Mouse (Mus musculus): ENCODE results near the gene Pknox2. TPM values are rescaled to one million over a fixed set of nuclear protein-coding genes. Genes with fewer than 3 reads are reported as not detected.

The Pknox2 gene
- total RNA-seq, 2 experiments from 2014 or later: 5.2 to 5.8 TPM

DNA sequence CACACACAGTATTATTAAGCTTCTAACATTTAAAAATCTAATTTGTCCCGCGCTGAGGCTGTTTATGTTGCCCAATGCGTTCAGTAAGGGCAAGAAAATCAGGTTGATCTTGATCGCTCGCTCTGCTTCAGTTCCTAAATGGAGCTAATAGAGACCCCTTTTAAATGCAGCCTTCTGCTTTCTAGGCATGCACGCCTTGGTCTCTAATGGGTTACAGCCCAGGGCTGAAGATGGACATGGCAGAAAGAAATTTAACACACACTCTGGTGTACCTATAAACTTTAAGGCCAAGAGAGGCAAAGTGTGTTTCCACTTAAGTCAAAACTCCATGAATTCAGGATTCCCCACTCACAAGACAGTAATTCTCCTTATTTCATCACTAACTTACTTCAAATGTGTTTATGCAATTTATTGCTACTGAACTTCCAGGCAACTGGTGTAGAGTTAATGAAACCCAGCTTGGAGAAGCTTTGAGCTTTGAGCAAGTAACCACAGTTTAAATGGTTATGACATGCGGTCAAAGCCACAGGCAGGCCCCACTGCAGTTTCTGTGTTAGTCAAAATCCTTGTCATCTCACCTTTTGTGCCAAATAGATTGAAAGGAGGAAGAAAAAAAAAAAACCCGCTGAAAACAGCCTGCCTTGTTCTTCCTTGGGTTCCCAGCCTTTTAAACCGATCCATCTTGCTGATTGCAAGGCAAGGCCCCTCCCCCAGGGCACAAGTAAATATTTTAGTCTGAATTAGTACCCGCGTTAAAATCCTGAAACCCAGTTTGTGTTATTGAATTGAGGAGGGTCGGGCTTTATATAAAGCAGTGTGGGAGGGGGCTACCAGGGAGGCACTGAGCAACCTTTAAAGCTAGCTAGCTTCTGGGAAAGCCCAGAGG, 3.9 kb downstream of the Pknox2 start:
- no peak for DNase-seq
- intact Hi-C loops (cut with DNase I): no loop called here

DNA sequence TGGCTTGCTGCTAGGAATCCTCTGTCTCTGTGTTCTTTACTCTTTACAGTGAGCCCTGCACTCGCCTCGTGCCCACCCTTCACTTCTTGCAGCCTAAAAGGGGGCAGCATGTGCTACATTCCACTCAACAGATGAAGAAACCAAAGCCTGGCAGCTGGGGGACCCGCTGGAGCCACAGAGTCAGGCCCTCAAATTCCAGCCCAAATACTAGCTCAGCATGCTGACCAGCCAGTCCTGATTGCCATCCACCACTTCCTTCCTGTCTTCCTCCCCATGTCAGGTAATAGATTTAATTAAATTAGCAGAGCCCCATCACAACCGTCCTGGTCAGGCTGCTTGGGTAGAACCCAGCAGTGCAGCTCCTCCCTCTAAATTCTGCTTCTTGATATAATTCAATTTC, 5.1 kb downstream of the Pknox2 start:
- intact Hi-C loops (cut with DNase I): no loop called here
- no peak for DNase-seq

DNA sequence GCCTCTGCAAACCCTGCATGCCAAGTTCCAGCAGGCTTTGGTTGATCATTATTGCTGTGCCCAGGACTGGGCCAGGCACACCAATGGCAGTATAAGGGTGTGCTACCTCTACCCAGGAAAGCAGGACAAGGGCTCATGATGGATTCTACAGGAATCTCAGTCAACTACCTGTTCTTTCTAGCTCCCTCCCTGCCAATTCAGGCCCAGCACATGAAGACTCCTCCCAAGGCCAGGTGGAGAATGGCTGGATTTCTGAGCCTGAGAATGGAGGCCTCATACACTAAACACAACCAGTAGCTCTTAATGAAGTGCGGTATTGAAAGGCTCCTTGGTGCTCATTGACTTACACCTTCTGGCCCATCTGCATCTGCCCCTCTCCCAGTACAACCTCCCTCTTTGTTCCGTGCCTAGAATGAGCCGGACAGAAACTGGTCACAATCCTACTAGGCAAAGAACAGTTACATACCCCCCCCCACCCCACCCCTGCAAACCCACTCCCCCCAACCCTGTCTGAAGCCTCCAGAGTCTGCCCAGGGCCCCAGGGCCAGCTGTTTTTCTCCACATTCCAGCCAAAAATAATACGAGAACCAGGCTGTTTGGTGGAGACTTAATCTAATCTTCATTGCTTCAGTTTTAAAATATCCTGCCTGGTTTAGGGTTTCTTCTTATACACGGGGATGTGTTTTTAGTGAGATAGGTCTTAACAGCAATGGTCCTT, 6.6 kb downstream of the Pknox2 start:
- no peak for DNase-seq
- intact Hi-C loops (cut with DNase I): no loop called here

DNA sequence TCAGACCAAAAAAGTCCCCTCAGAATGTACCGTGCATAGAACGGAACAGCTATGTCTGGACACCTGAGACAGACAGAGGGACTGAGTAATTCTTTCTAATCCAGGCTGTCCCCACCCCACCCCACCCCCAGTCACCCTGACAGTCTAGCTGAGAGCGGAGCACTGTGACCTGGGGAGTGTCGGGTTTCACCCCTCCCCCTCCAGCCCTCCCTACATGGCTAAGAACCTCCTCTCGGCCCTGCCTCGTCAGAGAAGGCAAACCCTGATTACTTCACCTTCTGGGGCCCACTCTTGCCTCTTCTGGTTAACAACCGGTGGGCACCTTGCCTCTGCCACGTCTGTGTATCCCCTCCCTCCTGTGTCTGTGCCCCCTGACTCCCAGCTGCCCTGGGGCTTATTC, 7.7 kb downstream of the Pknox2 start:
- intact Hi-C loops (cut with DNase I): no loop called here

DNA sequence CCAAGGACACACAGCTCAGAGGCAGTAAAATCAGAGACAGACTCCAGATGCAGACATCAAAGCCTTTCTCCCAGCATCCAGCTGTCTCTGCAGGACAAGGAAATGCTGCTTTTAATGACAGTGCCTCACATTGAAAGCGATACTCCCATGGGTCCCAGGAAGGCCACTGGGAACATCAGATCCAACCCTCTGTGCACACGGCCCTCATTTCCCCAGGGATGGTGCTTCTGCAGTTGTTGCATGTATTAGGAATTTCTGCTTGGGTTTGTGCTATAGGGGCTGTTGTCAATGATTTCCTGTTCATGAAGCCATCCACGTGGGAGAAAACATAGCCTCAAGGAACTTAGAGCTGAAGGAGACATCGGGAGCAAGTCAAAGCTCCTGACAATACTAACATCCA, 8.3 kb downstream of the Pknox2 start:
- intact Hi-C loops (cut with DNase I): no loop called here
- DNase-seq: no peak

More for the DNA sequence above, 7.7 kb downstream of the Pknox2 start:
- DNase-seq: peak; percentile 45 to 56

DNA sequence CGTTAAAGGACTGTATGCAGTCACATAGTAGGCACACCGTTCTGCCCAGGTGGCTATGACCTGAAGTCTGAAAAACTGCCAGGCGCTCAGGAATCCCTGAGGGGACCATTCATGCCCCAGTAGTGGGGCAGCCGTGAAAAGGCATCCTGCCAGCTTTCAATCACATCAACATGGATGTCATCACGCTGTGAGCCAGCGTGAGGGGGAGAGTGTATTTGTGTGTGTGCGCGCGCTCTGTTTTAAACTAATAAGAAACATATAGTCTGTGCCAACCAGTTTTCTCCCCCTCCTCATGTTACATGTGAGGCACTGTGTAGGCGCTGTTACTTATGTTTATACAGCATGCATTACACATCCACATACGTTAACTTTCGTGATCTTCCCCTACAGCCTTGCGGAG, 10.9 kb downstream of the Pknox2 start:
- no peak for DNase-seq
- intact Hi-C loops (cut with DNase I): no loop called here

DNA sequence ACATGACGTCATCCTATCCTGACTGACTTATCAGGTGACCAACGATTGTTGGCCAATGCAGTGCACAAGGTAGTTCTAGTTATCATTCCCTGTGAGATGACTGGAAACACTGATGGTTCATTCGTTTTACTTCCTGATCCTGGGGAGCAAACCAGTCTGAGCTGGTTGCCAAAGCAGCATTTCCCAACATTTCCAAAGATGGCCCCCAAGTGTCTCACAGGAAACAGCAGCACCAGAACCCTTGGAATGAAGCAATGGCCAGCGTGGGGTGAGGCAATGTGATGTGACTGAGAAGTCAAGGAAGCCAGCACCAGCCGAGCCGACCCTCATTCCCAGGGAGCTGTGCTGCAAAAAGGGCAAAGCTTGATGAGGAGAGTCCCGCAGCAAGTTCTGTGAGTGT, 13.7 kb downstream of the Pknox2 start:
- intact Hi-C loops (cut with DNase I): no loop called here
- no peak for DNase-seq

DNA sequence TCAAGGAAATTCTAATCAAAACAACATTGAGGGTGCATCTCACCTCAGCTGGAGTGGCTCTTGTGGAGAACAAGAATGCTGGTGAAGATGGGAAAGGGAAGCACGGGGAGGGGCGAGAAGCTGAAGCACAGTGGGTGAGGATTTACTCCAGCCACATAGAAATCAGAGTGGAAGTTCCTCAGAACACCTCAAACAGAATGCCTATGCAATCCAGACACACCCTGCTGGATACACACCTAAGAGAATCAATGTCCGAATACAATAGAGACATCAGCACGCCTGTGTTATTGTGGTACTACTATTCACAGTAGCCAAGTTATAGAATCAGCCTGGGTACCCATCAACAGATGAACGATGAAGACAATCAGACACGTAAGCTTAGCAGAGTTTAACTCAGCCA, 18.2 kb downstream of the Pknox2 start:
- no peak for DNase-seq
- intact Hi-C loops (cut with DNase I): no loop called here

DNA sequence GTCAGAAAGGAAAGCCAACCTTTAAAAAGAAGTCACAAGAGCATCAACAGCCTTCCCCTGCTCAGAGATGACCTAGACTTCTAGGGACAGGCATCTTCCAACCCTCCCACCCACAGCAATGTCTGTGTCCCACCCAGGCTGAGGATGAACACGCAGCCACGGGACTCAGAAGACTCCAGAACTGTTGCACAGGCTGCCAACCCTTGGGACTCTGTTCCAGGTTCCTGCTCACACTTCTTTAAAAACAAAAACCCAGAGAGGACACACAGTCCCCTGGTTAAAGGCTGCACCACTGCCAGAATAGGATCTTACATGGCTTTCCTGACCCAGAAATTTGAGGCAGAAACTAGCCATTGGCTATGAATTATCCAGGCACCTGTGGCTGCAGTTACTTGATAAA, 21.0 kb downstream of the Pknox2 start:
- DNase-seq: no peak
- intact Hi-C loops (cut with DNase I): no loop called here

DNA sequence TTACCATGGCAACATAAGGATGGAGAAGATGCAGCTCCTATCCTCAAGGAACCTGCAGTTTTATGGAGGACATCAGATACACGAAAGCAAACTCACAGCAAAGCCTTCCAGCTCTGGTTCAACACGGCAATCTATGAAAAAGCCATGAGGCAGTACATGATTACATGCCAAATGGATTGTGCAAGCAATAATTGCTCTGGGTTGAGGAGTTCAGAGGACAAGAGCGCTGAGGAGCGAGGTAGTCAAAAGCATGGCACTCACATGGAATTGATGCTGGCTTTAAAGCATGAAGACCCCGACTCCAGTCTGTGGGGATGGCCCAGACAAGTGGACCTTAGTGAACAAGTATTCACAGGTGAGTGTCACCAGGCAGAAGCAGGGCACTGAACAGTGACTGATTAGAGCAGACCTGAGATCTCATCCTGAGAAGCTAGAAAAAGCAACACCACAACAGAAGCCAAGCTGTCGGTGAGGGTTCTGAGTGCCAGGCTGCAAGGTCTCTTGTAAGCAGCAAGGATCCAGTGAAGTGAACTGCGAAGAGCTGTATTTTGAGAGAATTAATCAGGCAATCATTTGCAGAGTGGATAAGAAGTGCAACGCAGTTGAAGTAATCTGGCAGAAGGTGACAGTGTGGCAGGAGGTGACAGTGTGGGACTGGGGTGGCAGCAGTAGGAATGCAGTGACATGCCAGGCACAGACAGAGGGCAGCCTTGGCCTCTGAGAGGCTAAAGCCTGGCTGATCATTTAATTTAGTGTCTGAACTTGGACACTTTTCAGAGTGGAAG, 22.3 kb downstream of the Pknox2 start:
- DNase-seq: no peak

DNA sequence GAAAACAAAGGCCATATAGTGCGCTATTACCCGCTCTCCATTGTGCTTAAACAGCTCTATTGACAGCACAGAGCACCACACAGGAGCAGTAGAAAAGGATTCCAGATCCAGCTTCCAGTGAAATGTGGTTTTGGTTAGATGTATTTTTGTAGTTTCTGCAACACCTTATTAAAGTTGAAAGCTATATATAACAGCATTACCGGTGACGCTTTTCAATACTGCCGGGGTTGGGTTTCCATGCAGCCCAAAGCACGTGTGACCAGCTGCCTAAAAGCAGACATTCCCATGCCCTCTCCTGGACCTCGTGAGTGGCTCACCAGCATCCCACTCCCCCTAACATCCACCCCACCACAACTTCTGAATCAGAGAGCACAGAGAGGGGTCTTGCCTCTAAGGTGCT, 23.8 kb downstream of the Pknox2 start:
- intact Hi-C loops (cut with DNase I): no loop called here
- no peak for DNase-seq

More for the DNA sequence above, 22.3 kb downstream of the Pknox2 start:
- intact Hi-C loops (cut with DNase I): no loop called here

DNA sequence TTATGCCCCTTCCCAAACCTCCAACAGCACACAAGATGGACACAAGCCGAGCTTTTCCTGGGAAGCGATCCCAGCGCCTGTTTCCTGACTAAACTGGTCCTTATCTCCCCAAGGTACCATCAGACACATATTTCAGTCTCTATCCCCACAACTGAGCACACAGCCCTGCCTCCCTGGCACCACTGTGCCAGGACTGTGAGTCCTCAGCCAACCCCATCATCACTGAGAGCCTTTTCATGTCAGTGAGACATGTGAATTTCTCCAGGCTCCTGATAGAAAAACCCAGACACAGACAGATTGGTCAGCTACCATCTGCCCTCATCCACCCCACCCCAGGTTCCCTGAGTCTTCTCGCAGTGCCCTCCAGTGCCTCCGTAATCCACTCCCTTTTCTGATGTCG, 24.2 kb downstream of the Pknox2 start:
- DNase-seq: no peak
- intact Hi-C loops (cut with DNase I): no loop called here

DNA sequence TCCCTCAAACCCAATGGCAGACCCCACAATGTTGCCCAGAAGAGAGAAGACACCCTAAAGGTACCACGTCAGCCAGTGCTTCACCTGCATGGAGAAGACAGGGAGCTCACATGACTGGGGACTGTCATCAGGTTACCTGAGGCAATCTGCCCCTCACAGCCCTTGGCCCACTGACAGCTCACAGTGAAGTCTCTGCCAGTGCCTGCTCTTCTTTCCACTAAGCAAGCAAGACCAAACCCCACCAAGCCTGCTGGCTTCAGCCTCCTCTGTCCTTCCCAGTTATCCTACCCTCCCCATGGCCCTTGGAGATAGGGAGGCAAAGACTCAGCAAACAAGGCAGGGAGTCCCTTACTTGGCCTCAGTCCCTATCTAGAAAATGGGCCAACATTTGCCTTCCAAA, 24.8 kb downstream of the Pknox2 start:
- no peak for DNase-seq
- intact Hi-C loops (cut with DNase I): no loop called here

DNA sequence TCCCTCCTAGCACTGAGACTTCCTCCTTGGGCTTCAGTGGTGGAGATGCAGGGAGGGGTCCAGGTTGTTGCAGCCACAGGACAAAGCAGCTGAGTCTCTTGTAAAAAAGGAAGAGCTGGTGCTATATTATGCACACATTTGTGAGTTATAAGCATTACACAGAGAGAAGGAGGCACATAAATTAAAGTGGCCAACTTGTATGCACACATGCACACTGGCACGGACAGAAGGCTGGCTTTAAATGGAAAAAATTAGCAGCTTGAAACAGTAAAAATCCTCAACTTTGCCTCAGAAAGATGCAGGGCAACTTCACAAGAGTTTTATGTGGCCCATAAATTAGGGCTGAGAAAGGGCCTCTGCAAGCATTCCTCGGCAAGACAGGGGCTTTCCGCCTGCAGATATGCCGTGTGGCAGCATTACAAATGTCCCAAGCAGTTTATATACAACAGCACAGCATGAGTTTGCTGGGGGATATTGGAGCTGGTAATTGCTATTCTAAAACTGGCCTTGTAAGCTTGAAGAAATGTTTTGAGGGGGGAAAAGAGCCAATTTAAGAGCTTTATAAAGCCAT, 25.4 kb downstream of the Pknox2 start:
- intact Hi-C loops (cut with DNase I): no loop called here
- DNase-seq: no peak

DNA sequence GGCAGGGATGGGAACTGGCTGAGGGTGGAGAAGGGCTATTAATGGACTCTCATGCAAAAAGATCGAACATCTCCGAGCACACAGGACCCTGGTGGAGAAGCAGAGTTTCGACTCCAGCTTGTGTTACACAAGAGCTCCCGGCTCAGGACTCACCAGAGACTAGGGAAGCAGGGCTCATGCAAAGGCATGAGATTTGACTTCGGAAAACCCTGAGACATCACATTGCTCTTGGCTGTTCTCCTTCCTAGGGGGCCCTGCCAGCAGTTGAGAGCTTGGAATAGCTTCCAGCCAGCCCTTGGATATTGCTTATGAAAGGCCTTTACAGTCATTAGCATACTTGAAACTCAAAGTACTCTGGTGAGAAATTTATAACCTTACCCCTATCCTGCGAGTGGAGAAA, 26.4 kb downstream of the Pknox2 start:
- intact Hi-C loops (cut with DNase I): no loop called here
- DNase-seq: peak; percentile 66 to 71

DNA sequence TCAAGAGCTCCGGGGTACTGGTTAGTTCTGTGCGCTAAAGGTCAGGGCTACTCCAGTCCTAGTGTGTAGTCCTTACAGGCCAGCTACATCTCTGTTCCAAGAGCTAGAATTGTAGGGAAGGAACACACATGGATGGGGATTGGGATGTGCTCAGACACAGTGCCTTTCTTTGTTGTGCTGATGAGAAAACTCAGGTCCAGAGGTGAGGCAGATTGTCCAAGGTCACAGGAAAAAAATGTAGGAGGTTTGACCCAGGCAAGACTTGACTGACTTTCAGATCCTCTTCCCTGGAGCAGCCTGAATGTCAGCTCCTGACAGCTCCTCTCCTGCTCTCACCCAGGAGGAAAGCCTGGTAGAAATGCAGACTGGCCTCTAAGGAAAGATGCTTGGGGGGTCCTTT, 29.7 kb downstream of the Pknox2 start:
- intact Hi-C loops (cut with DNase I): no loop called here
- DNase-seq: no peak

DNA sequence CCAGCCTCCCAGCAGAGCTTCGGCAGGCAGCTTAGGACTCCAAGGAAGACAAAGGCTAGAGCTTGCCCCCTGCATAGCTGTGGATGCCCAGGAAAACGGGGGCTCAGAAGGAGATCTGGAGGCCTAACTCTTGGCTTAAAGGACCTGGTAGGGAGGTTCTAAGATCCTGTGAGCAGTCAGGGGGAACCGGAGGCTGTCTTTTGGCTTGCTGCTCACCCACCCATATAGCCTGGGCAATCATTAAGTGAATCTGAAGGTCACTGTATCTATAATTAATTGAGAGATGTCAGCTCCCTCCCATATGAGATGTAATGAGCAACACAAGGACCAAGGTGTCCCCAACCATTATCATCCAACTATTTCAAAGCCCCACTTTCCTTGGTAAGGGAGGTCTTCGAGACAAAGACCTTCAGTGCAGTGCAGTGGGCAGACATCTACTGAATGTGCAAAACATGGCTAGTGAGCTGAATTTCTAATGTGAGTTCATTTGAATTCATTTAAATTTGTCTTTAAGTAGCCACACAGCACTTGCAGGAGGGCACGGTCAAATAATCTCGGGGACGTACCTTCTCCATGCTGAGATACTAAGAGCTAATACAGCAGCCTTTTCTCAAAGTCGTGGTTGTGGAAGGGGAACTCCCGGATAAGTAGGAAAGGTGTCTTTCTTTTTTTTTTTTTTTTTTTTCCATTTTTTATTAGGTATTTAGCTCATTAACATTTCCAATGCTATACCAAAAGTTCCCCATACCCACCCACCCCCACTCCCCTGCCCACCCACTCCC, 30.4 kb downstream of the Pknox2 start:
- no peak for DNase-seq
- intact Hi-C loops (cut with DNase I): no loop called here

DNA sequence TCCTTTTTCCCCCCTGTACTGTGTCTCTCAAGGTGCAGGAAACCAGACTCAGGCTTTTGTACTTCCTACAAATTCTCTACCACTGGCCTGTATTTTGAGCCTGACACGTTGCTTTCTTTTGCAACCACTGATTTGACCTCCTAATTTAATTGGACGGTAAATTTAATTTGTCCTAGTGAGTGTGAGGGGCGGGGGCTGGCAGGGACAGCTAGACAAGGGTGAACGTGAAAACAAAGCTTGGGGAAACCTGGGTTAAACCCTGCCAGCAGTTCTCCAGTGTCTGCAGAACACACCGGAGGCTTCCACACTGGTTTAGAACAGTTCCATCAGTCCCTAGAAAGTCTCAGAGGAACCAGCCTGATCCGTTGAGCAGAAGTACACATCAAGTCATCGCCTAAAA, 31.4 kb downstream of the Pknox2 start:
- no peak for DNase-seq
- intact Hi-C loops (cut with DNase I): loop anchor here (2.0 kb wide), 1 partner anchor 145 kb away; no protein-coding TSS in a partner anchor

DNA sequence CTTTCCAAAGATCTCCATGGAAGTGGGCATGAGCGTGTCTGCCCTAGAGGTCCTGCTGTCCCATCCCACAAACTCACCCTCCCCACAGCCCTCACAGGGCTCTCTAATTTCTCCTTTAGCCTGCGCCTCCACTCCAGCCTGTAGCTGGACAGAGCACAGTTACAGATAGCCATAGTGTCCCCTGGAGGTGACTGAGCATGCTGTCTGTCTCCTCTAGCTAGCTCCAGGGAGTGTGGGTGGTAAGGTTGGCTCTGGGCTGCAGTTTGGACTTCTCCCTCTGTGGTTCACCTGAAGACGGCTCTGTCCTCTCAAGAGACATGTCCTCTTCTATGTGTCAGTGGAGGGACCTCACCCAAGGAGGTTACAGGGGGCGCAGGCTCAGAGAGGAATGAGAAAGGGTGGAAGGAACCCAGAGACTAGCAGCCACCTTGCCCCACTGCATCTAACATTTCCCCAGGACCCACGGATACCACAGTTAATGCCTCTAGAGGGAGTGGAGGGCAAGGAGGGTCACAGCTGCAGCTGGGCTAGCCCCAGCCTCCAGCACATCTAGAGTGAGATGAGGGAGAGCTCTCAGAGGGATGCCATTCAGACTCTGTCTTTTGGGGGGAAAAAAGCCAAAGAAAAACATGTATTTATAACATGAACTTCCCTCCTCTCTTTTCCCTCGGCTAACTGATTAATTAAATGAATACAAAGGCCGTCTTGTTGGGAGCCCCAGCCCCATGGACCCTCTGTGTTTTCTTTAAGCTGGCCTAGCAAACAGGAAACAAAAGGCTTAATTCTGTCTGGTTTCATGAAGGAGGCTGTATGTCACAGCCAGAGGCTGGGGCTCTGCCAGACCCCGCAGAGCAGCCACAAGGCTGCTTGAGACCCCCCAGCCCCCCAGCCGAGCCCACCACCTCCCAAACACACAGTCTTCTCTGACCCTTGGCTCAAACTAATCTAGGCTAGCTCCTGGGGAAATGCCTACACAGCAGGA, 32.6 kb downstream of the Pknox2 start:
- intact Hi-C loops (cut with DNase I): loop anchor here (2.0 kb wide), 1 partner anchor 144 kb away; no protein-coding TSS in a partner anchor
- DNase-seq: no peak

Measured in heart, postnatal 10 days (tissue).